In the genomic region with DNA sequence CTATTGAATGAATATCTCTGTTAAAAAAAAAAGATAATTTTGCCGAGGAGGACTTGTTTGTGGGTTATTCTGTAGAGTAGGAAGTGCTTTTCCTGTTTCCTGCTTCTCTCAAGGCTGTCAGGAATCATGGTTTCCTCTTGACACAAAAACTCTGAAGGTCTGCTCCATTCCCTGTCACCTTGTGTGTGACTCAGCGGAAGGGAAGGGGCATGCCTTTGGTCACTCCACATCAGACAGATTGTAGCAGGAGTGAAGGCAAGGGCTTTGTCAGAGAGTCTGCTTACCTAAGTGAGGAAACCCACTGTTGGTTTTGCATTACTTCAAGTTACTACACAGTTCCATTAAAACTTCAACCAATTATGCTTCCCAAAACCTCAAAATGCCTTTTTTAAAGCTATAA, we compare ENCODE assay signal across 24 mouse cellular contexts.
DNase-seq lines count a peak whose midpoint lies in the region; ATAC-seq and TF ChIP-seq lines count a peak whose summit lies in the region.
"Had no signal": no experiment of that assay in that cellular context is flagged by ENCODE, and none has a peak within 500 bp of the region (broad histone marks: within the 10 kb centered on the region; RNA-seq: fewer than 3 reads in every experiment).

No protein-coding gene starts in this region.

- no peak for TF ChIP-seq CTCF in lung, embryonic 14.5 days (IDR thresholded peaks at IDR 0.05; ENCODE audit: low read depth)
- no peak for TF ChIP-seq CTCF in lung, adult 2 months (IDR thresholded peaks at IDR 0.05; ENCODE audit: insufficient read depth, low read length)

- no peak for TF ChIP-seq POLR2A in lung, adult 2 months (IDR thresholded peaks at IDR 0.05; ENCODE audit: borderline replicate concordance, extremely low read depth, low read depth, low read length)

- 72% methylated on average over 2 of the region's 2 CpGs for WGBS in kidney, embryonic 16.5 days
- WGBS in lung, embryonic 14.5 days: 46% methylated on average over 2 of the region's 2 CpGs
- WGBS in lung, adult 2 months: 47% methylated on average over 2 of the region's 2 CpGs

- H3K4me2 ChIP-seq in kidney, embryonic 16.5 days (replicated peaks; ENCODE audit: low read depth, low read length): no peak overlapping the region
- no peak overlapping the region for H3K4me2 ChIP-seq in lung, embryonic 14.5 days
- H3K4me2 ChIP-seq: heart, embryonic 12.5 days; hindbrain, embryonic 14.5 days had no signal

- H3K4me3 ChIP-seq in kidney, embryonic 16.5 days (ENCODE audit: low read length): no peak overlapping the region
- no peak overlapping the region for H3K4me3 ChIP-seq in lung, embryonic 14.5 days (ENCODE audit: low read depth, low read length)
- H3K4me3 ChIP-seq in lung, adult 2 months (replicated peaks; ENCODE audit: extremely low read depth, low read depth, low read length): no peak overlapping the region
- H3K4me3 ChIP-seq: embryonic facial prominence, embryonic 10.5 days; forebrain, embryonic 10.5 days; heart, embryonic 12.5 days; layer of hippocampus, adult 2 months; midbrain, embryonic 10.5 days had no signal

- H3K9me3 ChIP-seq in kidney, embryonic 16.5 days (ENCODE audit: low read length): no peaks in the 10 kb centered on the region
- H3K9me3 ChIP-seq in lung, embryonic 14.5 days (ENCODE audit: low read depth, low read length): no peaks in the 10 kb centered on the region
- H3K9me3 ChIP-seq: embryonic facial prominence, embryonic 10.5 days; forebrain, embryonic 10.5 days; heart, embryonic 12.5 days; midbrain, embryonic 10.5 days had no signal

- H3K36me3 ChIP-seq in kidney, embryonic 16.5 days (ENCODE audit: insufficient read depth, low read length): no peaks in the 10 kb centered on the region
- no peaks in the 10 kb centered on the region for H3K36me3 ChIP-seq in lung, embryonic 14.5 days (ENCODE audit: insufficient read depth)
- H3K36me3 ChIP-seq: embryonic facial prominence, embryonic 10.5 days; forebrain, embryonic 10.5 days; heart, embryonic 12.5 days; midbrain, embryonic 10.5 days had no signal

- ATAC-seq in kidney, embryonic 16.5 days (ENCODE audit: low FRiP score, low TSS enrichment): no peak
- no peak for ATAC-seq in lung, embryonic 14.5 days (ENCODE audit: insufficient read depth)
- no peak for ATAC-seq in erythroblast, adult 5-6 weeks (replicated peaks; ENCODE audit: low FRiP score, poor library complexity, severe bottlenecking)
- ATAC-seq: forebrain, embryonic 16.5 days; midbrain, embryonic 16.5 days had no signal

- no peaks in the 10 kb centered on the region for H3K4me1 ChIP-seq in kidney, embryonic 16.5 days (ENCODE audit: insufficient read depth, low read length)
- no peaks in the 10 kb centered on the region for H3K4me1 ChIP-seq in lung, embryonic 14.5 days (ENCODE audit: insufficient read depth)
- peaks cover 4% of the 10 kb centered on the region; the same call in 1 of the 2 replicates for H3K4me1 ChIP-seq in lung, adult 2 months (ENCODE audit: control insufficient read depth, insufficient read depth, low read length)
- H3K4me1 ChIP-seq: embryonic facial prominence, embryonic 10.5 days; heart, embryonic 12.5 days had no signal

- H3K9ac ChIP-seq in kidney, embryonic 16.5 days (replicated peaks; ENCODE audit: low read length): no peak overlapping the region
- no peak overlapping the region for H3K9ac ChIP-seq in lung, embryonic 14.5 days
- H3K9ac ChIP-seq: heart, embryonic 12.5 days; hindbrain, embryonic 14.5 days; liver, embryonic 14.5 days had no signal

- DNase-seq in adrenal gland, adult 2 months: peak; percentile 39
- DNase-seq in adrenal gland, postnatal 25 days: no peak
- peak; percentile 14 for DNase-seq in kidney, adult 11 months
- peak; percentile 21 for DNase-seq in lung, embryonic 14.5 days
- DNase-seq in lung, adult 2 months: no peak
- DNase-seq in layer of hippocampus, postnatal 36 days: no peak
- DNase-seq: cerebellum, adult 9-10 months; gastrocnemius, postnatal 10 days; heart, postnatal 36 days; lung, postnatal 10 days; right cerebral cortex, adult 18-20 months; right cerebral cortex, postnatal 4 days; thymus, postnatal 25 days had no signal

- H3K27me3 ChIP-seq in kidney, embryonic 16.5 days (ENCODE audit: insufficient read depth, low read length): no peaks in the 10 kb centered on the region
- no peaks in the 10 kb centered on the region for H3K27me3 ChIP-seq in lung, embryonic 14.5 days (ENCODE audit: insufficient read depth, low read length)
- H3K27me3 ChIP-seq: heart, embryonic 12.5 days had no signal

- H3K27ac ChIP-seq in kidney, embryonic 16.5 days (ENCODE audit: low read length): no peak overlapping the region
- H3K27ac ChIP-seq in lung, embryonic 14.5 days (ENCODE audit: low read depth): no peak overlapping the region
- H3K27ac ChIP-seq: embryonic facial prominence, embryonic 10.5 days; forebrain, embryonic 10.5 days; hindbrain, embryonic 14.5 days; layer of hippocampus, adult 2 months; liver, embryonic 14.5 days; midbrain, embryonic 10.5 days had no signal

Comparison
In these comparisons a context has a peak if more than half of its experiments do, and no peak if none do; other contexts are left out.
1. DNase-seq: peak in adrenal gland, adult 2 months (single experiment), kidney, adult 11 months (single experiment) and lung, embryonic 14.5 days (single experiment); none in adrenal gland, postnatal 25 days (single experiment), lung, adult 2 months (single experiment) and layer of hippocampus, postnatal 36 days (0 of 2).